In the genomic region with DNA sequence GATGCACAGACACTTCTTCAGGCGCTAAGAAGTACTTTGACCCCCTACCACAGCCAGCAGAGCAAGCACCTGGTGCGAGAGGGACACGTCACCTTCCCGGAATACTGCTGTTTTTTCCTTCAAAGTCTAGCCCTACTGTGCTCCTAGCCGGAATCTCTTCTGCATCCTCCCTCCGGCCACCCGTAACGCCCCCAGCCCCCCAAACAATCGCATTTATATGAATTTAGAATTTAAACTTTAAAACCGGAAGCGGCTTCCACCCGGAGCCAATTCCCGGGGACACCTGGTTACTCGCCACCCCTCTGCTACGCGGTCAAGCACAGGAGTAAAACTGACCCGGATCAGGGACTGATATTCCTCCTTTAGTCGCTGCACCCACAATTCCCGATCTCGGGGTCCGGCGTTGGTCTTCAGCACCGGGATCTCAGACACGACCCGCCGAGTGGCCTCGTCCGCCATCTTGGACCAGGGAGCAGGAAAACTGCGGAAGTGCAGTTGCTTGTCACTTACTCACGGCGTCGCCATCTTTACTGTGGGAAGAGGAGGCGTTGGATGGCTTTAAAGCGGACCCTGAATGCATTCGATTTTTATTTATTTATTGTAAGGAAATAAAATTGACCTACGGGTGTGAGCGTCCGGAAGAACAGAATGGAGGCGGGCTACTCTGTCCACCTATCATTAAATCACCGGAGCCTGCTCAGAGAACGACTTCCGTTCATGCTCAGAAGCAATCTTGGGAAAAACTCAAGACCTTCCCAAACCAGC, we compare ENCODE assay signal across 8 mouse cellular contexts. TPM values are rescaled to one million over a fixed set of nuclear protein-coding genes. Genes with fewer than 3 reads are reported as not detected.
A peak's percentile ranks its signal among the peaks of the same experiment; 100 is the strongest.
DNase-seq lines count a peak whose midpoint lies in the region; ATAC-seq and TF ChIP-seq lines count a peak whose summit lies in the region.

Gene Ufc1, minus strand, starts transcription at position 727 of the 765 bp plus-strand sequence.

- peak; percentile 86 for ATAC-seq in forebrain, embryonic 12.5 days (ENCODE audit: low FRiP score)
- peak; percentile 74 for ATAC-seq in heart, postnatal 0 days (ENCODE audit: insufficient read depth, low read depth)
- ATAC-seq in liver, embryonic 14.5 days (ENCODE audit: insufficient read depth), result peak; percentile 78
- ATAC-seq in stomach, embryonic 15.5 days (ENCODE audit: insufficient read depth, low FRiP score, low read depth), result peak; percentile 70

- H3K9me3 ChIP-seq in E14TG2a.4 (ENCODE audit: low read length), result no peaks in the 10 kb centered on the region
- no peaks in the 10 kb centered on the region for H3K9me3 ChIP-seq in forebrain, embryonic 12.5 days
- H3K9me3 ChIP-seq in heart, postnatal 0 days (replicated peaks; ENCODE audit: control insufficient read depth, low read length), result no peaks in the 10 kb centered on the region
- H3K9me3 ChIP-seq in liver, embryonic 14.5 days (ENCODE audit: control insufficient read depth, low read length), result no peaks in the 10 kb centered on the region
- no peaks in the 10 kb centered on the region for H3K9me3 ChIP-seq in stomach, embryonic 15.5 days

- peak; percentile 79 for DNase-seq in c-Kit-positive CD71-positive TER-119-positive erythroid progenitor cells, embryonic 14.5 days (ENCODE audit: low spot score)
- peak; percentile 92 for DNase-seq in heart, postnatal 0 days (ENCODE audit: low spot score)
- DNase-seq in kidney, postnatal 36 days, result peak; percentile 87 to 91
- DNase-seq in liver, embryonic 14.5 days (ENCODE audit: low read depth in 3 of 3, low spot score in 3 of 3), result peak; percentile 72 to 77 (median 73)
- DNase-seq in neural tube, embryonic 10.5 days (ENCODE audit: extremely low spot score, low spot score), result peak; percentile 84

- H3K4me2 ChIP-seq in forebrain, embryonic 12.5 days, result peak within 1 kb of the TSS; percentile 74
- H3K4me2 ChIP-seq in heart, postnatal 0 days (ENCODE audit: low read depth, low read length), result peak within 1 kb of the TSS; percentile 69
- peak within 1 kb of the TSS; percentile 76 for H3K4me2 ChIP-seq in liver, embryonic 14.5 days (ENCODE audit: low read depth)
- H3K4me2 ChIP-seq in stomach, embryonic 15.5 days, result peak within 1 kb of the TSS; percentile 72

- peak within 1 kb of the TSS; percentile 94 for H3K4me3 ChIP-seq in E14TG2a.4 (replicated peaks; ENCODE audit: low read length)
- H3K4me3 ChIP-seq in forebrain, embryonic 12.5 days (replicated peaks), result peak within 1 kb of the TSS; percentile 74
- peak within 1 kb of the TSS; percentile 67 for H3K4me3 ChIP-seq in heart, postnatal 0 days (ENCODE audit: low read depth, low read length)
- H3K4me3 ChIP-seq in liver, embryonic 14.5 days (ENCODE audit: insufficient read depth in 1 of 2, low read depth in 2 of 2, low read length in 2 of 2), result peak within 1 kb of the TSS; percentile 94 to 99
- H3K4me3 ChIP-seq in stomach, embryonic 15.5 days (replicated peaks), result peak within 1 kb of the TSS; percentile 81

- WGBS in forebrain, embryonic 12.5 days, result under 1% methylated on average over 42 of the region's 42 CpGs
- WGBS in heart, postnatal 0 days, result under 1% methylated on average over 42 of the region's 42 CpGs
- WGBS in liver, embryonic 14.5 days (ENCODE audit: insufficient replicate concordance), result under 1% methylated on average over 42 of the region's 42 CpGs
- under 1% methylated on average over 42 of the region's 42 CpGs for WGBS in stomach, embryonic 15.5 days

- no peak for TF ChIP-seq CTCF in E14TG2a.4 (conservative IDR thresholded peaks at IDR 0.05; ENCODE audit: low read length)
- TF ChIP-seq CTCF in heart, postnatal 0 days (IDR thresholded peaks at IDR 0.05; ENCODE audit: low read depth), result no peak
- peak; percentile 61 for TF ChIP-seq CTCF in liver, embryonic 14.5 days (IDR thresholded peaks at IDR 0.05; ENCODE audit: low read depth)

- 0 out of 2 replicates have a peak, but pooled peaks have one; percentile 47 for TF ChIP-seq EP300 in heart, postnatal 0 days (IDR thresholded peaks at IDR 0.05; ENCODE audit: low read depth)
- no peak for TF ChIP-seq EP300 in liver, embryonic 14.5 days (IDR thresholded peaks at IDR 0.05; ENCODE audit: low read depth)

- peaks cover 6% of the 10 kb centered on the region for H3K36me3 ChIP-seq in E14TG2a.4 (ENCODE audit: insufficient read depth, low read length)
- H3K36me3 ChIP-seq in forebrain, embryonic 12.5 days (replicated peaks), result peaks cover 6% of the 10 kb centered on the region
- H3K36me3 ChIP-seq in heart, postnatal 0 days (replicated peaks; ENCODE audit: control insufficient read depth, insufficient read depth, low read length), result peaks cover 6% of the 10 kb centered on the region
- H3K36me3 ChIP-seq in liver, embryonic 14.5 days (replicated peaks; ENCODE audit: control insufficient read depth, insufficient read depth, low read depth), result no peaks in the 10 kb centered on the region; the same call in 1 of the 2 replicates
- H3K36me3 ChIP-seq in stomach, embryonic 15.5 days, result peaks cover 3% of the 10 kb centered on the region; the same call in 1 of the 2 replicates

- no peaks in the 10 kb centered on the region for H3K27me3 ChIP-seq in E14TG2a.4 (ENCODE audit: insufficient read depth, low read length)
- H3K27me3 ChIP-seq in forebrain, embryonic 12.5 days, result peaks cover 30% of the 10 kb centered on the region
- 0 out of 2 replicates have a peak, but pooled peaks cover 7% of the 10 kb centered on the region for H3K27me3 ChIP-seq in heart, postnatal 0 days (ENCODE audit: control insufficient read depth, insufficient read depth, low read length)
- peaks cover 12% of the 10 kb centered on the region for H3K27me3 ChIP-seq in liver, embryonic 14.5 days (ENCODE audit: control insufficient read depth, insufficient read depth, low read length)
- no peaks in the 10 kb centered on the region for H3K27me3 ChIP-seq in stomach, embryonic 15.5 days (replicated peaks)

- peaks cover 46% of the 10 kb centered on the region for H3K4me1 ChIP-seq in E14TG2a.4 (replicated peaks; ENCODE audit: low read depth, low read length)
- H3K4me1 ChIP-seq in forebrain, embryonic 12.5 days, result peaks cover 9% of the 10 kb centered on the region
- peaks cover 9% of the 10 kb centered on the region for H3K4me1 ChIP-seq in heart, postnatal 0 days (ENCODE audit: control insufficient read depth, insufficient read depth)
- H3K4me1 ChIP-seq in liver, embryonic 14.5 days (replicated peaks; ENCODE audit: control insufficient read depth in 2 of 2, insufficient read depth in 2 of 2, low read length in 1 of 2), result peaks cover 13 to 24% of the 10 kb centered on the region in 2 experiments
- H3K4me1 ChIP-seq in stomach, embryonic 15.5 days, result peaks cover 9% of the 10 kb centered on the region

- H3K27ac ChIP-seq in forebrain, embryonic 12.5 days, result peak within 1 kb of the TSS; percentile 93
- H3K27ac ChIP-seq in heart, postnatal 0 days (ENCODE audit: low read depth), result peak within 1 kb of the TSS; percentile 89
- H3K27ac ChIP-seq in liver, embryonic 14.5 days, result peak within 1 kb of the TSS; percentile 88
- H3K27ac ChIP-seq in stomach, embryonic 15.5 days, result peak within 1 kb of the TSS; percentile 98

- H3K9ac ChIP-seq in forebrain, embryonic 12.5 days, result peak within 1 kb of the TSS; percentile 86
- H3K9ac ChIP-seq in heart, postnatal 0 days (replicated peaks; ENCODE audit: low read depth, low read length), result peak within 1 kb of the TSS; percentile 76
- peak within 1 kb of the TSS; percentile 95 for H3K9ac ChIP-seq in liver, embryonic 14.5 days (replicated peaks)
- H3K9ac ChIP-seq in stomach, embryonic 15.5 days, result peak within 1 kb of the TSS; percentile 84

RNA-seq across cellular contexts. Expression of gene Ufc1, which starts in this region (rescaled TPM):
- polyA plus RNA-seq in forebrain, embryonic 12.5 days (2016; fragmentation: Nextera tagmentation; extraction: Ambion mirVana), result 94.8 and 98.4 TPM in 2 replicates
- total RNA-seq in heart, postnatal 0 days (2014; rRNA removed; ENCODE audit: low replicate concordance), result 74.9 and 140 TPM in 2 replicates
- polyA plus RNA-seq in heart, postnatal 0 days (2015; fragmentation: Nextera tagmentation; extraction: Ambion mirVana), result 109 and 113 TPM in 2 replicates
- 14.5 and 23.3 TPM in 2 replicates for polyA plus RNA-seq in liver, embryonic 14.5 days (2012; rRNA removed)
- 45.8 and 51.6 TPM in 2 replicates for polyA plus RNA-seq in liver, embryonic 14.5 days (2014; fragmentation: Nextera tagmentation; extraction: Ambion mirVana)
- 94.9 and 115 TPM in 2 replicates for polyA plus RNA-seq in stomach, embryonic 15.5 days (2015; fragmentation: Nextera tagmentation; extraction: Ambion mirVana)

Comparison
In these comparisons a context has a peak if more than half of its experiments do, and no peak if none do; other contexts are left out.
1. Peak in every context shown above with its lines: DNase-seq, ATAC-seq, H3K4me3 ChIP-seq and H3K27ac ChIP-seq.